Mouse (Mus musculus) ES-CJ7 (cell line): Measurements from ENCODE around the gene Dpy30.

Experiments used
- DNase-seq: peaks from one replicate; pipeline ENCODE4 v3.0.0; 2011; ENCODE audit warnings: low read depth, low spot score

Gene Dpy30

DNA sequence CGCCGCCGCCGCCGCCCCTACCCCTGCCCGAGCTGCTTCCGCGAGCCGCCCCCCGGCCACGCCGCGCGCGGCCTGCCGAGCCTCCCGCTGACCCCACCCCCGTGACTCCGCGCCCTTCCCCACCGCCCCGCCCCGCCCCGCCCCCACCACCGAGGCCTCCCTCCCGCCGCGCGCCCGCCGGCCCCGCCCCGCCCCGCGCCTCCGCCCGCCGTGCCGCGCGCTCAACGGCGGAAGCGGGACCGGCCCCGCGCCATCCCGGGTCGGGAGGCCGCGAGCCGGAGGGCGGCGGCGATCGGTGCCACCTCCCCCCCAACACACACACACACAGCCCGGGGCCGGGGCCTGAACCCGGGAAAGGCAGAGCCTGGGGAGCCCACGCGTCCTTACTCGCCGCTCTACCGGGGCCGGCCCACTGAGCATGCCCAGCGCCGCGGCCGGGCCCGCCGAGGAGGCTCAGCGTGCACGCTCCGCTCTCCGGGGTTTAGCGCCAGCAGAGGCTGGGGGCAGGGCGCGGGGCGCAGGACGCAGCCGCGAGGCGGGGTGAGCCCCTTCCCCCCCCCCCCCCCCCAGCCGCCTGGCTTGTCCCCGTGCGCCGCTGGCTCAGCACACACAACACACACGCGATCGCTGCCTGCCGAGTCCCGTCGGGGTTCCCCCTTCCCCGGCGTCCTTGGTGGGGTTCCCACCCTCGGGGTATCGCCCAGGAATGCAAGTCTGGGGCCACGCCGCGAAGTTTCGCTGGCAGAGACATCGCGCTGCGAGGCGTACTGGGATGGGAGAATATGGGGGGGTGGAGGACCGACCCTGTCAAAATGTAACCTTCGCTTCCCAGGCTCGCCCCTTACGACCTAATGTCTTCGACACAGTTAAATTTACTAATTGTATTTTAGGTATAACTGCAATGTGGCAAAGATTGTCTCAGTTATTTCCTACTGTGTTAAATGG, 28.4 kb downstream of the Dpy30 start, which contains the start of gene Memo1:
Gene Memo1, minus strand, starts transcription at position 496 of the 945 bp plus-strand sequence.
- DNase-seq = peak; percentile 74

DNA sequence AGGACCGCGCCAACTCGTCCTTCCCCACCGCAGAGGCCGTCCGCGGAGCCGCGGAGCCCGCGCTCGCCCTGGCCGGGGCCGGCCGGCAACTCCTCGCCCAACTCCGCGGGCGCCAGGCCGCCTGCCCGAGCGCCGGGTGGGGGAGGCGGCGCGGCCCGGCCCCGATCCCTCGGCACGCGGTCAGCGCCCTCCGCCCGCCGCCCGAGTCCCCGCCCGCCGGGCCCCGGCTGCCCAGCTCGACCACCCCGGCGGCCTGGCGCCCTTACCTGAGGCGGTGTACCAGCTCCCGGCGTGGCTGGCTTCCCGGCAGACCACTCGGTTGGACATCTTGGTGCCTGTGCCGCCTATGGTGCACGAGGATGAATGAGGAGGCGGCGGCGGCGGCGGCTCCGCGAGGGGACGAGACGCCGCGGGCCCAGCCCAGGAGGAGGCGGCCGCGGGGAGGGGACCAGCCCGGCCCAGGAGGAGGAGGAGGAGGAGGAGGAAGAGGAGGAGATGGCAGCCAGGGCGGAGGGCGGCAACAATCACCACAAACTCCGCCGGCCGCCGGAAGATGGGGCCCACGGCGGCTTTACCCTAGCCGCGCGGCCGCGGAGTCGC, 29.2 kb downstream of the Dpy30 start:
- peak; percentile 44 for DNase-seq

DNA sequence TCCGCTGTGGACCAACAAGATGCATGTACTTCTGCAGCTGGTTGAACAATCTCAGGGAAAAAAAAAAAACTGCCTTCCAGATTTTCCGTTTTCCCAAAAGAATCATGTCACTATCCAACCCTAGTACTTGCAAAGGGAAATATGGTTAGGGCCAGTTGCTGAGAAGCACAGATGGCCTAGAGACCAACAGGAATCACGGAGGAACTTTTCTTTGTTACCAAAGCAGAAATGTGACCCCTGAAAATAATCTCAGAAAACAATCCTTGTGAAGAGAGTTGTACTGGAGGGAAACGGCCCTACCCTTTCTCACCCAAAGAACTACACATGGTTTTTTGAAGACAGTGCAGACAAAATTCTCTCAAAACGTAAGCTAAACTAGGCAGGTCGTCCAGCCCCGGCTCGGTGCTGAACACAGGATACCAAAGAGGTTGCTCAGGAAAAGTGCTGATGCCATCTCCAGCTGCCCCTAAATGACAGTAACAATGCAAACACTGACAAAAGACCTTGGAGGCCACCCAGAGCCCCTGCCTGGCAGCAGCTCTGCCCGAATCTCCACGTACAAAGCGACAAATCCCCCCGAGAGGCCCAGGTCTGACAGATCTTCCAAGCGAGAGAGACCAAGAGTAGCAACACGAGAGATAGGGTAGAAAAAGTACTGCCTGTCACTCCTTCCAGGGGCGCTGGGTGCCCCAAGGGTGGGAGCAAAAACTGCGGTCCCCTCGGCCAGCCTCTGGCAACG, 29.9 kb downstream of the Dpy30 start:
- no peak for DNase-seq

DNA sequence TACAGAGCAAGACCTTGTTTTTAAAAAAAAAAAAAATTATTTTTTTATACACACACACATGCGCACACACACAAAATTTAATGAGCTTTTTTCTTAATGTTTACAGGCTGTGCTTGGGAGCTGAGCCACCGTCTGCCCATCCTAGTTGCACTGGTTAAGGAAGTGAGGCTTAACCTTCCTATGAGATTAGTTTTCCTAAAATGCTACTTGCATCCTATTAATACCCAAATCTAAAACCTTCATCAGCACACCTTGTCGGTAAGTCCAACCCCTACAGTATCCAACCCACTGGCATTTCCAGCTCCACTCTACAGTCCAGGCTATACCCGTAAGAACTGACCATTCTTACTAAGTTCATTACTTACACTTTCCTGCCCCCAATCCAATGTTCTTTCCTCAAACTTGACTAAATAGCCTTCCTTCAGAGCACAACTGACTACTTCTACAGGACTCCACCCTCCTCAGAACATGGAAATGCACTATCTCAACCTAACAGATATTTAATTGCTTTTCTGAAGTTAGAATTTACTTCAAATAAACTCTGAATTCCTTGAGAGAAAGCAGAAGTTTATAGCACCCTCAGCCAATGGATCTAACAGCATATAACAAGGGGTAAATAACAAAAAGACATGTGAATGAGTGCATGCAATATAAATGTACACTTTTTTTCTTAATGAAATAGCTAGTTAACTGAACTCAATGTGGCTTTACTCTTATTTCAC, 31.9 kb downstream of the Dpy30 start:
- DNase-seq = no peak

DNA sequence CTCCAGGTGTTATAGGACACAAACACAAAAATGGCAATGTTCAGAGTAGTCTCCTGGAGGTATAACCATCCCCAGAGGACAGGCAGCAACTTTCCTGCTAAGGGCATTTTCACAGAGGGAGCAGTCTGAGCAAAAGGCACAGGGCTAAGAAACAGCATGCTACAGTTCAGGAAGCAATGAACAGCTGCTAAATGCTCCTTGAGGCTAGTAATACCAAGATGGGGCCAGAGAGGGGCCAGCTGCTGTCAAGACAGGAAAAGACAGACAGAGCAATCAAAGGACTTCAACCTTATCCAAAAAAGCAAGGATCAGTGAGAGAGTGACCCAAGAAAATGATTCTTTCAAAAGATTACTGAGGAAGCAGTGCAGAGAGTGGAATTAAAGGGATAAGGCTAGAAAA, 32.9 kb downstream of the Dpy30 start:
- DNase-seq = no peak

DNA sequence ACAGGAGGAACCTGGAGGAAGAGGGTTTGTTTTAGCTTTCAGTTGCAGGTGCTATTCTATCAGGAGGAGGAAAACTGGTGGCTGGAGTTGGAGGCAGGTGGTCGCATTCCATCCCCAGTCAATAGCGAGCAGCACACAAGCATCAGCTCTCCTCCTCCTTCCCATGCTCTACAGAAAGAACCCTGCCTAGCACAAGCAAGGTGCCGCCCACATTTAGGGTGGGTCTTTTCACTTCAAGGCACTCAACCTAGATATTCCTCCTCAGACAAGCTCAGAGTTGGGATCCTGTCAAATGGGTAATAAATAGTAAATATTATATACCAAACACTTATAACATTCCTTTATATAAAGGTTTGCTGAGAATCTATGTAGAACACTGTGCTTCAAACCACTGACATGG, 33.5 kb downstream of the Dpy30 start:
- DNase-seq = no peak

DNA sequence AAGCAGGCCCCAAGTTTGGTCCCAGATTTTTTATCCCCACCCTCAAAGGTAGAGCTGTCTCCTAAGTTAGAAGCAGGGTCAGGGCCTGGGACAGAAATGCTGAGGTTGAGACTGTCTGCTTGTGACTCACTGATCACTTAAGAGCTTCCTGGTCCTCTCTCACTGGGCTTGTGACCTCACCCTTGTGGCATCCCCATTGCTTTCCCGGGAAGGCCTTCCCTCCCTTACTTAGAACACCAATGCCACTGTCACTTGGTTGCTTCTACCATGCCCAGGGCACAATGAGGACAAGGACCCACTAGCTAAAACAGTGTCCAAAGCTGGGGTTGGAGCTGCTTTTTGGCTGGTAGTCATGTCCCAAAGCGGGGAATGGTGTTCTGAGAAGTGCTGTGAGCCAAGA, 35.1 kb downstream of the Dpy30 start:
- DNase-seq = no peak

DNA sequence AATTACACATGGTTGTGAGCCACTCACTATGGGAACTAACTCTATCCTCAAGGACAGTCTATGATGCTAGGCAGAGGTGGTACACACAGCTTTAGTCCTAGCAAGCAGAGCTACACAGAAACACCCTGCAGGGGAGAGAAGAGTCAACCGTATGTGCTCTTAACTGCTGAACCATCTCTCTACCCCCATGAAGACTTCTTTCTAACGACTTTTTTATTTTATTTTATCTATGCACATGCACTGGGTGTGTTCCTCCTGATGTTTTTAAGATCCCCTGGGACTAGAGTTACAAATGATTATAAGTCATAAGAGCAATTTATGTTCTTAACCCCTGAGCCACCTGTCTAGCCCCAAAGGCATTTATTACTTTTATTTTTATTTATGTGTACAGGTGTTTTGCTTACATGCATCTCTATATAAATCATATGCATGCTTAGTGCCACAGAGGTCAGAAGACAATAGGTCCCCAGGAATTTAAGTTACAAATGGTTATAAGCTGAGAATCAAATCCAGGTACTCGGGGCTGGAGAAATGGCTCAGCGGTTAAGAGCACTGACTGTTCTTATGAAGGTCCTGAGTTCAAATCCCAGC, 37.5 kb downstream of the Dpy30 start:
- DNase-seq = no peak

DNA sequence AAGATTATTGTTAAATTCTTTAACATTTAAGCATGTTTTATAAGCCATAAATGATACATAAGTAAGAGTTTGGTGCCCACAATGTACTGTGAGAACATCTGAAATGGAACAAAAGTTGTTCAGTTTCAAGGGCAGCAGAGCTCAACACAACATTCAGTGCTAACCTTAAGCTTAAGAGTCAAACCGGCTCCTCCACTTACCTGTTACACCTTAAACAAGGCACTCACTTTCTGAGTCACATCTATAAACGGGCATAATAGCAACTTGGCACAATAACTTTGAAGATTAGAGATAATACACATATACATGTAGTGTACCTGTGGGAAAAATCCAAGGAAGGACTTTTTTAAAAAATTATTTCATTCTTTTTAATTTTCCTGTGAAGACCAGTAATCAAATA, 38.0 kb downstream of the Dpy30 start:
- DNase-seq = no peak

DNA sequence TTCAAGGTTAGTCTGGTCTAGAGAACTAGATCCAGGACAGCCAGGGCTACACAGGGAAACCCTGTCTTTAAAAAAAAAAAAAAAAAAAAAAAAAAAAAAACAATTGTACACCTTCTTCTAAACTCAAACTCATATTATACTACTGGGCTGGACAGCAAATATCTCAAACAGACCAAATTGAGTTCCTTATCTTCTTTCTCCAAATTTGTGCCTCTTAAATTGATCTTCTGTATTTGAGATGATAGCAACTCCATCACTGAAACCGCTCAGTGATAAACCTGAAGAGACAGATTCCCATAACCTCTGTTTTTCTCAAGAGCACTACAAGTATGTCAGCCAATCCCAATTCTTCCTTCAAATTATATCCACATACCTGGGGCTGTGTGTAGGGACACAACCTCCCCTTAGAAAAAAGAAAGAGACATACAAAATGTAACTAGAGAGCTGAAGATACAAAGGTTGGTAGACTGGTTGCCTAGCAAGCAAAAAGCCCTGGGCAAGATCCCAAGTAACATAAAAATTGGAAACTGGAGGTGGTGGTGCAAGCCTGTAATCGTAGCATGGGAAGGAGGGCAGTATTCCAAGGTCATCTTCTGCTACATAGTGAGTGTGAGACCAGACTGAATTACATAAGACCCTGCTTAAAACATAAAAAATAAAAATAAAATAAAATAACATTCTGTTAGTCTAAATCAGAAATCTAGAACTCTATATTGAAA, 39.2 kb downstream of the Dpy30 start:
- DNase-seq = no peak

DNA sequence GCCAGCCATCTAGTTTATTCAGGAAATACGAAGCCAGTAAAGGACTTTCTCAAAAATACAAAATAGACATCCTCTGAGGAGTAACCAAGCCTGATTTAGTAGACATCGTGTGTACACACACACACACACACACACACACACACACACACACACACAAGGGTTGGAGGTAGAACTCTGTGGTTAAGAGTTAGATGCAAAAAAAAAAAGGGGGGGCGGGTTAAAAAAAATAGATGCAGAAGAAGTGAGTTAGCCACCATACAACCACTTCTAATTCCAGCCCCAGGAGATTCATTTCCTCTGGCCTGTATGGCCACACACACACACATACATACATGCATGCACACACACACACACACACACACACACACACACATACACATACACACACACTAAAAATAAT, 41.7 kb downstream of the Dpy30 start:
- no peak for DNase-seq

DNA sequence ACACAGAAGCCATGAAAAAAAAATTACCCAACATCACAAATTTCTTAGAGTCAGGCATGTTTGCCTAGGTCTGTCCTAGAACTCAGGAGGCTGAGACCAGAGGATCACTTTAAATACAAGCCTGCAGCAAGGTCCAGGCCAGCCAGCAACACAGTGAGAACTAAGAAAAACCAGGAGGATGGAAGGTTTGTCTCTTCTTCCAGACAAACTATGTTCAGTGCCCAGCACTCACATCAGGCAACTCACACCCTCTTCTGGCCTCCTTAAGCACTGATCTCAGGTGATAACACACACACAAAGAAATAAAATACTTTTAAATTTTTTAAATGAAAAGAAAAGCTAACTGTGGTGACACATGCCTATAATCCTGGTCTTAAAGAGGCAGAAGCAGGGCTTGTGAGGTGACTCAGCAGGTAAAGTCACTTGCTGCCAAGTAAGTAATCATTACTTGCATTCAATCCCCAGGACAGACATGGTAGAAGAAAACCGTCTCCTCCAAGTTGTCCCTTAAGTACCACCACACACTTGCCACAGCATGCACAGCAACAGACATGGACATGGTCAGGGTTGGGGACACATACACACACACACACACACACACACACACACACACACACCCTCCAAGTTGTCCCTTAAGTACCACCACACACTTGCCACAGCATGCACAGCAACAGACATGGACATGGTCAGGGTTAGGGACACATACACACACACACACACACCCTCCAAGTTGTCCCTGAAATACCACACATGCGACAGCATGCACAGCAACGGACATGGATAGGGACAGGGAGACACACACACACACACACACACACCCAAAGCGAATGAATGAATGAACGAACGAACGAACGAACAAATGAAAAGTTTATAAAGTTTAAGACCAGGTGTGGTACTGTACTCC, 44.5 kb downstream of the Dpy30 start:
- no peak for DNase-seq

DNA sequence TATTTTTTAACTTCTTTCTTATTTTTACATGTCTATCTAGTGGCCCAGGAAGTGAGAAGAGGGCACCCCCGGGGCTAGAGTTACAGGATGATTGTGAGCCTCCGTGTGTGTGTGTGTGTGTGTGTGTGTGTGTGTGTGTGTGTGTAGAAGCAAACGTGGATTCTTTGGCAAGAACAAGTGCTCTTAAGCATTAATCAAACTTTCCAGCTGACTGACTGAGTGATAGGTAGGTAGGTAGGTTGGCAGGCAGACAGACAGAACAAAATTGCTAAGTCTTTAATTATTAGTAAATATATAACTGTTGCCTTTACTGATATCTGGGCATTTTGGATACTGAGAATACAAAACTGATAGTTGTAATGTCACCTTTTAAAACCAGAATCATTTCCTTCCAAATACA, 49.3 kb downstream of the Dpy30 start:
- DNase-seq = no peak

DNA sequence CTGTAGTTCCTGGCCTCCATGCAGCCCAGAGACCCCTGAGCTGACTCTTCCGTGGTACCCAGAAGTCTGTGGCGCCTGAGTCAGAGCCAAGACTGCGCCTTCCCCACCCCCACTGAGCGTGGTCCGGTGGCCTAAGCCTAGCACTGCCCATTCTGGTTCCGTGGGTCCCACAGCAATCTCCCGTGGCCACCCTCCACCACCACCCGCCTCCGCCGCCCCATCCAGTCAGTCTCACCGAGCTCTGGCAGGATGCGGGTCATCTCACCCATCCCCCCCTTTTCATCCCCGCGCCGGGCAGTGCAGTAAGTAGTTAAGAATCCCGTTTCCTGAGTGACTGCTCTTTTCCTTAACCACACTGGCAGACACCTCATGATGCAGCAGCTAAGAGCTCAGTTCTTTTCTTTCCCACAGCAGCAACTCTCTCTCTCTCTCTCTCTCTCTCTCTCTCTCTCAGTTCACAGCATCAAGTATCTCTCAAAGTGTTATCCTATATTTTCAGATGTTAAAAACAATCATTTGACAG, 51.0 kb downstream of the Dpy30 start:
- no peak for DNase-seq

DNA sequence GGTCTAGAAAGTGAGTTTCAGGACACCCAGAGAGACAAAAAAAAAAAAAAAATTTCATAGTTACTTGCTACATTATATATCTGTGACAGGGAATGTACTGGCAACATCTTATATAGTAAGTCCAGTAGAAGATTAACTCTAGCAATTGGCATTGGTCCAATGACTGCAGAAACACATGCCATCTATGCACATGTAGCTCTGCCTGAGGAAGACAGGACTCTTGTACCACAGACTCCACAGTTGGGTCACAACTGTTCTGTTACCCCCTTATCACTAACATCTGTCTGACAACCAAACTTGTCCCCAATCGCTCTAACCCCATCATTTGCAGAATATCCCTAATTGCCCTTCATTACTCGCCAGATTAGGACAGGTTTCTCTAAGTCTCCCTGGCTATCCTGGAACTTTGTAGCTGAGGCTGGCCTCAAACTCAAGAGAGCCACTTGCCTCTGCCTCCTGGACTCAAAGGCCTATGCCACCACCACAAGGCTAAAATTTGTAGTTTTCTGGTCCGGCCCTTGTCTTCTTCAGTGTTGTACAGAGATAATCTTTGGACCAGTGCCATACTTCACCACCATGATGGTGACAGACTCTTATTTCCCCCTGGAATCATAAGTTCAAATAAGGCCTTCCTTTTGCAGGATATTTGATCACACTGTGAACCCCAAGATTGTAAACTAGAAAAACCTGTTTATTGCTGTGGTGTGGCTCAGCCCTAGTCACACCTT, 52.0 kb downstream of the Dpy30 start:
- DNase-seq = no peak

DNA sequence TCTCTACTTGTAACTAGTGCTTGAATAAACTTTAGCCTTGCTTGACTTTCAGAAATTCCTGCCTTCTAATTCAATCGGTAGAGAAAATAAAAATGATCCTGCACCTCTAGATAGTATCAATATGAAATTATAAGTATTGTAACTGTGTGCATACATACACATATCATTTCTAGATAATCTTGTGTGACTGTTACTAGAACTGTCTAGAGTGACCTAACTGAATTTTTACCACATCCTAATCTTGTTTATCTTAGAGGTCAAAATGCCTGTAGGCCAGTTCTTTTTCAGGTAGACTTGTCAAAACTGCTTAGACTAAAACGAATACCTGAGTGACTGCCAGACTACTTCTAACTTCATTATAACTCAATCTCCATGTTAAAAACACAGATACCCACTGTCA, 53.5 kb downstream of the Dpy30 start:
- DNase-seq = no peak

DNA sequence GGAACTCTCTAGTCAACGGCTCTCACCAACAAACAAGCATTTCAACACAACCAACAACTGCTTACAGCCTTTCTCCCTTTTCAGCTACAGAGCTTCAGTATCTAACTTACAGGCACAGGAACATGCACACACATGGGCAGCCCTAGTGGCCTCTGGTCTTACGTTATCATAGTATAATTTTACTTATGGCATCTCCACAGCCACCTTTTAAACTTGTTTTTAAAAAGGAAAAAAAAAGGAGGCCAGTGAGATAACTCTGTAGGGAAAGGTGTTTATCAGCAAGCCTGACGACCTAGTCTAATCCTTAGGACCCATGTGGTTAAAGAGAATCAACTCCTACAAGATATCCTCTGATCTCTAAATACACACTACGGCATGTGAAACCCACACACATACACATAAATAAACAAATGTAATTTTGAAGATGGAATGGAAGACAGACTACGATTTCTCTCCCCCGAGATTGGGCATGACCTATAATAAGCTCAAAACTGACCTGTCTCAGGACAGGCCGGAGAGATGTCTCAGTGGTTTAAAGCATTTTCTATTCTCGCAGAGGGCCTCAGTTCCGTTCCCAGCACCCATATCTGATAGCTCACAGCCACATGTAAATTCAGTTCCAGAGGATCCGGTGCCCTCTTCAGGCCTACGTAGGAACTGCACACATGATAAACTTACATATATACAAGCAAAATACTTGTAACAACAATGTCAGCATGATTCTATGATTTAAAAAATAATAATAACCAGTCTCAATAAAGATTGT, 56.1 kb downstream of the Dpy30 start:
- DNase-seq = peak; percentile 44

DNA sequence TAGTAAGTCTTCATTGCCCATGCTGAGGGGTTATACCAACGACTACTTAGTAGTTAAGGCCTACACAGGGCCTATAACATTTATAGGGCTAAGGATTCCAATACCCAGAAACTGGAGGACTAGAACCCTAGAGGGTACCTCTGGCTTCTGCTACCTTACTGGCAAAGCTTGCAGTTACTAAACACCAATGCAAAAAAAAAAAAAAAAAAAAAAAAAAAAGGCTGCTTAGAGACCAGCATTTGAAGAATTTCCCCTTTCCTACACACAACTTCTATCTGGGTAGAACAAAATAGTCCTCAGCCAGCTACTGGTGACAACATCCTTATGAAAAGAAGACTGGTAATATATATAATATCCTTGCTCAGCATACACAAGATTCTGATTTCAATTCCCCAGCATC, 58.1 kb downstream of the Dpy30 start:
- no peak for DNase-seq
